Mouse (Mus musculus): ENCODE data around the gene Slc25a29.

Gene Slc25a29

GRCm38 (mm10) chr12:108833408-108833807 is 2.3 kb downstream of the Slc25a29 start:
- no peak for DNase-seq

GRCm38 (mm10) chr12:108832851-108833250 is 2.8 kb downstream of the Slc25a29 start:
- peak; percentile 81 for DNase-seq

DNA sequence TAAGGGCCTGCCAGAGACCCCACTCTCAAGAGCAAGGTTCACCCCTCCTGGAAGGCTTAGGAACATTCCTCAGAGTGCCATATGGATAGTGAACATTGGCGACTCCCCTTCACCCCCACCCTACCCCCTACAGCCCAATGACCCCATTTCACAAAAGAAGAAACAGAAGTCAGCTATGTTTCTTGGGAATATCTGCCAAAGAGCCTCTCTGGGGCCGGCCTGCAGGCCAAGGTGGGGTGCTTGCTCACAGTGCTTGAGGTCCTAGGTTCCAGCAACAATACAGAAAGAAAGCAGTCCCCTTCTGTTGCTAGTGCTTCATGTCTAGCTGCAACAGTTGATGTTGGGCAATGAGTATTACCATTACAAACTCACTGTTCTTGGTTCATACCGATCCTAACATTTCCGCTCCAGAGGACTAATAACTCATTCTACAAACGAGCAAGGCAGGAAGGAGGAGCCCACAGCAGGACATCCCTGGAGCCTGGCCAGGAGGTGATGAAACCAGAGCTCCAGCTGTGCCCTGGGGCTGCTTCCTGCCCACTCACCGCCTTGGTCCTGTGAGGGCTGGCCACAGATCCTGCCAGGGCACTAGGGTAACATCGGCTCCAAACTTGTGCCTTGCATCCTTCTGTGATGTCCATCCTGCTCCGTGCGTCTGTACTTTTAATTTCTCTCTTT is 3.6 kb downstream of the Slc25a29 start:
- peak; percentile 57 to 75 for DNase-seq

DNA sequence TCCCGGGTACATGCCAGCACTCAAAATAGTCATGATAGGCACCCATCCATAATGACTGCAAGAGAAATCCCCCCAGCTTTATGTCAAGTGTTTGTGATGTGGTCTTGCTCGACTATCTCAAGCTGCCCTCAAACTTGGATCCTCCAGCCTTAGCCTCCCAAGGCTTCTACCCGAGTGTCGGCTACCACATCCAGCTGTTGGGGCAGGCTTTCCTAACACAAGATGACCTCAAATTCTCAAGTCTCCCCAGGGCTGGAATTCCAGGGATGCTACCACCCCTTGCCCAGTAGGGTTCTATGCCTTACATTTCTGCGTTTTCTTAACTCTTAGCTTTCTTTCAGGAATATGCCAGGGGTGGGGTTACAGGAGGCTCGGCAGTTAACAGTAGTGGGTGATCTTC is 5.3 kb downstream of the Slc25a29 start:
- DNase-seq: no peak

DNA sequence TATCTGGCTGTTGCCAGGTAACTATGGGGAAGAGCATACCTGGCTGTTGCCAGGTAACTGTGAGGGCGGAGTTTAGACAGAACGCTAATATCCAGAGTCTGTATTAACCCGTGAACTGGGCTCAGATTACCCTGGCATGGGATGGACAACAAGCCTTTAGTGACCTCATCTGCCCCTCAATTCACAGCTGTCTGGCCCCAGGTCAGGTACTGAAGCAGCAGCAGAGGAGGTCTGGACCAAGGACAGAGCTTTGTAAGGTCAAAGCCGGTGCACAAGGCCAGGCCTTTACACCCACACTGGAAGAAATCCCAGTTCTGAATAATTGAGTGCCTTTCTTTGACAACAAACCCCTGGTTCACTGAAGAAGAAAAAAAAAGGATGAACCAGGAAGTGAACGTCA is 6.0 kb downstream of the Slc25a29 start:
- DNase-seq: no peak

- DNase-seq: no peak
Measured at GRCm38 (mm10) chr12:108827641-108828040, 8.0 kb downstream of the Slc25a29 start.

DNA sequence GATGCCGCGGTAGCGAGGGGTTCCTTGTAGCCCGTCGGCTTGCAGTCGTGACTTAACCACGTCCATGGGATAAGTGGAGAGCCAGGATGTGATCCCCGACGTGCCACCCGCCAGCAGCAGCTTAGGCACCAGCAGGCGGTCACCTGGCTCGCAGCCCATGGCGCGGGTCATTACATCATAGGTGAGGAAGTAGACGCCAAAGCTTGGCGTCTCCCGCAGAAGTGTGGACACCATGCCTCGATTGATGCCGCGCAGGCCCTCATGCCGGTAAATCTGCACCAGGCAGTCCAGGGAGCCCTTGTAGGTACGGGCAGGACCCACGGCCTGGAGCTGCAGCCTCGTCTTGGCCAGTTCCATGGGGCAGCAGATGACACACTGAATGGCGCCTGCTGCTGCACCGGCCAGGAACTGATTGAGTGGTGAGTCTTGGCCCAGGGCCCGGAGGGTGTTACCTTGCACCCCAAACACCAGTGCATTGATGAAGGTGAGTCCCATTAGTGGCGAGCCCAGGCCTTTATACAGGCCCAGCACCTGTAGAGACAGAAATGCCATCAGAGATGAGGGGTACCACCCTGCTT is 8.6 kb downstream of the Slc25a29 start:
- DNase-seq: peak; percentile 67 to 83

DNA sequence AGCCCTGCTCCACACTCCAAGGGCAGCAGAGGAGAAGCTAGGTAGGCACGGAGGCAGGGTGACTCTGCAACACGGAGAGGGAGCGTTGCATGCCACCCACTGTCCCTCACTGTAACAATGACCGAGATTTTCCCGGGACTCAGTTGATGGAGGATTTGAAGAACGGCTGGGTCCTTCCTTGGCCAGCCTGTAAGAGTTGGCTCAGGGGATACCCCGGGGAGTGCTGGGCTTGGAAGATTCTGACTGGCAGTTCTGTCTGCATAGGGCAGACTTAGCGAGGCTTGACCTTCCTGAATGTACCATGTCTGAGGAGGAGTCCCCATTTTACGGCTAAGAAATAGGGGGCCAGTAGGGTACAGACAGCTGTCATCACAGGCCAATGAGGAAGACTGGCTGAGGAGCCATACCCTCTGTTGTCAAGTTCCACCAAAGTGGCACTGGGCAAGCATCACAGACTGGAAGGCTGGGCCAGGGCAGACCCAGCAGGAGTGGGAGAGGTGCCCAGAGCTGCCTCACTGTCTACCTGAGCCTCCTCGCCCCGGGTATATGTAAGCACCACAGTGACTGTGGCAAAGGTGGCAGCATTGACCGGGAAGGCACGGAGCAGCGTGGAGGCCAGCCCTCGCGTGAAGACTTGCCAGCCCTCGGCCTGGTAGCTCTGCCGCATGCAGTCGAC is 9.3 kb downstream of the Slc25a29 start:
- DNase-seq: peak; percentile 90 to 92

GRCm38 (mm10) chr12:108825561-108826224 is 10.0 kb downstream of the Slc25a29 start:
- peak in 1 of 2 experiments; percentile 36 for DNase-seq

DNA sequence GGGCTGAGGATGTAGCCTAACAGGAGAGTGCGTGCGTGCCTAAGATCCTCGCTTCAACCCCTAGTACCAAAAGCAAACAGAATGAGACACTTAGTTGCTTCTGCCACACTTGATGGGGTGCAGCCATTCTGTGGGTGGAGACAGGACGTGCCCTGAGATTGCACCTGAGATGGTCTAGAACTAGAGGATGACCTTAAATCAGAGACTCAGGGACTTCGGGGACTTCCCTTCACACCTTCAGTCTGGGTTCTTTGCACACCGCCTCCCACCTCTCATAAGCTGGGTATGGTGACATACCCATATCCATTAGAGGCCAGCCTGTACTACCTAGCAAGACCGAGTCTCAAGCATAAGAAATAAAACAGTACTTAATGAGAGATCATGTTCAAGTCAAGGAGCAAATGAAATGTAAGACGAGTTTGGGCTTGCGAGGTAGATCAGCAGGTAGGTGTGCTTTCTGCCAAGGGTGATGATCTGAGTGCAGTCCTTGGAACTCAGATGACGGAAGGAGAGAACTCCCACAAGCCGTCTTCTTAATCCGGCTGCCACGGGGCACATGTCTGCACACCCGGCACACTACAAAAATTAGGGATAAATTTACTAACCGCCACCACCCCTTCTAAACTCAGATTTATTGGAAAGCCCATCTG is 11.3 kb downstream of the Slc25a29 start:
- DNase-seq: no peak

DNA sequence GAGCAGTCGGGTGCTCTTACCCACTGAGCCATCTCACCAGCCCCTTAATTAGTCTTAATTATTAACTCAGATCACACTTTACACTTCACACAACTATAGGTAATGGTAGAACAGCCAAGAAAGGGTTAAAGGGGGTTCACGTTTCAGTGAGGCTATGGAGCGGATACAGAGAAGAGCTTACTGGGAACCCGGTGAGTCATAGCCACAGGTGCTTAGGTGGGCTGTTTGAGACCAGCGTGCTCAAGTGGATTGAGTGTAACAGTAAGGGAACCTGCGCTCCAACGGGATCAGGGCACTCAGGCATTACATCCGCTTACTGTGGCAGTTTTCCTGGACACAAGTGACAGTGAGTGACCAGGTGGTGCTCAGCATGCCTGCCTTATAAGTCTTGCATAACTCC is 12.6 kb downstream of the Slc25a29 start:
- no peak for DNase-seq

DNA sequence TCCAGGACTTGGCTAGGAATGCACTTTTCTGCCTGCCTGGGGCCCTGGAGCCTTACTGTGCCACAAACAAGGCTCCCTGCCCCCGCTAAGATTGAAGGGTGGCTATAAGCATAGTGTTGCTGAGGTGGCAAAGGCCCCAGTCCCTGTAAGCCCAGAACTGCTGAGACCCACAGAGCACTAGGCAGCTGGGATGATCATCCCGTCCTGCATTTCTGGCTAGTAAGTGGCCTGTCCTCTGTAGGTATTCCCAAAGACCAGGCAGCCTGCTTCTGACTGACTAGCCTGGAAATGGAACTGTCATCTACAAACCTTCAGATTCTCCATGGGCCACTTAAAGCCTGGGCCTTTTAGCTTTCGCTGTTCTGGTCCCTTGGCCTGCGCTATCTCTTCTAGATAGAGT is 15.2 kb downstream of the Slc25a29 start:
- DNase-seq: no peak

DNA sequence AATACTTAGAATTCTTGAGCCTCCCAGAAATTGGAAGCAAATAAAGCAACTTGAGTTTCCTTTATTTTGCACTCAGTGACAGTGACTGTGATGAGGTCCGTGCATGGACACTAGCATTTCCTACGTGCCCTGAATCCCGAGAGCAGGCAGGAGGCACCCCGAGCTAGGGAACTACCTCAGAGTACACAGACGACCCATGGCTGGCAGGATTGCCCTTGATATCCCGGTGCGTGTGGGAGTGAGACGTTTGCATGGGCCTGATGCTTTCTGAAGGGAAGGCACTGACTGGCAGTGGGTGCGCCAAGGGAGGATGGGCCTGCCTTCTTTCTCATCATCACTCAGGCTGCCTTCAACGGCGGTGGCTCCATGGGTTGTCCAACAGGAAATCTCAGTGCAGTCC is 19.1 kb downstream of the Slc25a29 start:
- DNase-seq: no peak

DNA sequence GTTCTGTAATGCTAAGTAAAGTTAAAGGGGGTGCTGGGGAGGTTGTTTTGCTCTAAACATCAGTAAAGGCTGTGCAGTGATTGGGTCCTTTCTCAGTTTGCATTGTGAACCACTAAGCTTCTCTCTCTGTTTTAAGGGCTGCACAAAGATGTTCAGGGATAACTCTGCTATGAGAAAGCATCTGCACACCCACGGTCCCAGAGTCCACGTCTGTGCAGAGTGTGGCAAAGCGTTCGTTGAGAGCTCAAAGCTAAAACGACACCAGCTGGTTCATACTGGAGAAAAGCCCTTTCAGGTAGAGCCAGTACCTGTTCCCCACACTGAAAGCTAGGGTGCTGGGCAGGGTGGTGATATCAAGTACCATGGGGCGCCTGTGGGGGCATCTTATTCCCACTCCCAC is 21.2 kb downstream of the Slc25a29 start:
- no peak for DNase-seq

GRCm38 (mm10) chr12:108812463-108812862 is 23.2 kb downstream of the Slc25a29 start:
- DNase-seq: no peak

GRCm38 (mm10) chr12:108811133-108811532 is 24.6 kb downstream of the Slc25a29 start:
- peak; percentile 48 to 53 for DNase-seq

- DNase-seq: no peak
Measured at GRCm38 (mm10) chr12:108810309-108810708, 25.4 kb downstream of the Slc25a29 start.

- no peak for DNase-seq
Measured at GRCm38 (mm10) chr12:108809771-108810170, 25.9 kb downstream of the Slc25a29 start.

DNA sequence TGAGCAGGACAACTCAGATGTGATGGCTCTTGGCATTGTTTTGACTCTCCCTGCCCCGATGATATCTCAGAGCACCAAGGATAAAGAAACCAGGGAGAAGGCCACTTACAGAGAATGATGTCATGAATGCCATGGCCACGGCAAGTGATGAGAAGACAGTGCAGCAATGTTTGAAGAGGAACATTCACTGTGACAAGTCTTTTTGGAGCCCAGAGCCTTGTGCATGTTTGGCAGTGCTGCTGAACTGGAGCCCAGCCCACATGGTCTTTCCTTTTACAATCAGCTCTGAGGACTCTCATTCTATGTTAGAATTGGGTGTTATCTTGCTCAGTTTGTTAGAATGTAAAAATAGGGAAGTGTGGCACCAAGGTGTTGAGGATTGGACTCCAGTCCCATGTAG is 27.2 kb downstream of the Slc25a29 start:
- DNase-seq: no peak

GRCm38 (mm10) chr12:108804388-108804787 is 31.3 kb downstream of the Slc25a29 start:
- no peak for DNase-seq

DNA sequence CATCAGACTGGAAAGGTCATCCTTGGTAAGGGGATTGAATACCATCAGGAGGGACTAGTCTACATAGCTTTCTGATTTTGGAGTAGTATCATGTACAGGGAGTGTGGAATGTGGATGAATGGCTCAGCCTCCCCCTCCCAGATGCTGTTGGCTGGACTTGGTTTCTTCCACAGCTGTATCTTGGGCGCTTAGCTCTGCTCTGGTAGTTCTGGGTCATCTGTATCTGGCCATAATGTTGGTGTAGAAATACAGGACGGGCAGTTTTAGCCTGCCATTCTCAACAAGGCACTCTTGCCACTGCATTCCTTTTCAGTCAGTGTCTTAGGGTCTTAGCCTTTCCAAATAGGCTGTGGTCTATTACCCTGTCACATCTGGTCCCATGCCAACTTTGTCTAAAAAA is 34.1 kb downstream of the Slc25a29 start:
- DNase-seq: no peak

DNA sequence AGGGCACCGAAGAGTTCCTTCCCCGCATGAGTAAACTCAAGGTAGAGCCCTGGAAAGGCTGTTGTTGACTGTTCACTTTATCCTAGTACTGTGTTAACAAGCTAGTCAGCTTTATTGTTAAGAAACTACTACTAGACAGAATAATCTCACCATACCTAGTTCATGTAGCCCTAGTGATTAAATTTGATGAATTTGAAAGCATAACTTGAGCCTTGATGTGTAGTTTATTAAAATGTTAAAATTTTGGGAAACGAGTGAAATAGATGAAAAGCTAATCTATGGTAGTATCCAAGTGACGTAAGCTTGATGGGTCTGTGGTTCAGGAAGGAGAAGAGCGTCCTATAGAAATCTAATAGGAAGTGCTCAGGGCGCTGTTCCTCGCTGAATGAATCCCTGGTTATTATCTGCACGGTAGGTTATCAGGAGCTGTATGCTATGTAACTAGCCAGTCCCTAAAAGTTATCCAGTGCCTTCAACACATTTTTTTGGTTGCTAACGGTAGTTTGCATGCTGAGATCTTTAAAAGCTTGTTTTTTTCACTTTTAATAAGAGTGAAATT is 40.6 kb downstream of the Slc25a29 start:
- DNase-seq: no peak

All from cerebellum, adult 18-20 months (tissue).